Mouse (Mus musculus): ENCODE results near the gene Cinp. TPM values are rescaled to one million over a fixed set of nuclear protein-coding genes. Genes with fewer than 3 reads are reported as not detected.
"Not testable (repeated sequence)": the region's sequence is repeated elsewhere in the genome, so short reads cannot be mapped to it uniquely, and the experiment has no call there.

The Cinp gene
- total RNA-seq, 2 experiments from 2014 or later = 22.3 to 24.6 TPM

- no peak for DNase-seq
- intact Hi-C loops (cut with DNase I) = no loop called here
These were observed 24.9 kb downstream of the Cinp start for GRCm38 (mm10) chr12:110864008-110864407.

DNA sequence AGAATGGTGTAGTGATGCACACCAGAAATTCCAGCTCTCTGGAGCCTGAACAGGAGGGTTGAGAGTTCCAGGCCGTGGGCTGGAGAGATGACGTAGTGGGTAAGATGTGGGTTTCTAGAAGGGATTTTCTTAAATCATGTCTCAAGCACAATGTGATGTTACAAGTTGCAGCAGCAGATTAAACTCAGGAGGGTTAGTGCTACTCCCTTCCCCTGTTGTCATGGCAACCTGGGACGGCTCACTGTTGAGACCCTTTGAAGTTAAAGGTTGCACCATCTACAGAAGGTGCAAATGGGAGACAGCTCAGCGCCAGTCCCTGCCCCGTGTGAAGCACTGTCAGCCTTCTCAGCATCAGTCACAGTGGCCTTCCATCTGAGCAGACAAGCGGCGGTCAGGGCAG lies 27.7 kb downstream of the Cinp start:
- DNase-seq = no peak
- intact Hi-C loops (cut with DNase I) = no loop called here

DNA sequence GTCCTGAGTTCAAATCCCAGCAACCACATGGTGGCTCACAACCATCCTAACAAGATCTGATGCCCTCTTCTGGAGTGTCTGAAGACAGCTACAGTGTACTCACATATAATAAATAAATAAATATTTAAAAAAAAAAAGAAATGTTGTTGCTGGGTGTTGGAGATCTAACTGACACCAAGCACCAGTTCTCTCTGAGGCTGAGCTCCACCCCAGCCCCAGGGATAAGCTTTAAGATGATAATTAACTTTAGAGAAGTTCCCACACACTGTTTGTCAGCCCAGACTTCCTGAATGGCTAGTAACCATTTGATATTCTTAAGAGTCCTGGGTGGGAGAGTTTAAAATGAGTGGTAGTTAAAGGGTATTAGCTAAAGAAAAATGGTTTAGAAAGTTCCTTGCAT lies 28.7 kb downstream of the Cinp start:
- no peak for DNase-seq
- intact Hi-C loops (cut with DNase I) = no loop called here

GRCm38 (mm10) chr12:110858681-110859080 lies 30.3 kb downstream of the Cinp start:
- intact Hi-C loops (cut with DNase I) = not testable (repeated sequence)

DNA sequence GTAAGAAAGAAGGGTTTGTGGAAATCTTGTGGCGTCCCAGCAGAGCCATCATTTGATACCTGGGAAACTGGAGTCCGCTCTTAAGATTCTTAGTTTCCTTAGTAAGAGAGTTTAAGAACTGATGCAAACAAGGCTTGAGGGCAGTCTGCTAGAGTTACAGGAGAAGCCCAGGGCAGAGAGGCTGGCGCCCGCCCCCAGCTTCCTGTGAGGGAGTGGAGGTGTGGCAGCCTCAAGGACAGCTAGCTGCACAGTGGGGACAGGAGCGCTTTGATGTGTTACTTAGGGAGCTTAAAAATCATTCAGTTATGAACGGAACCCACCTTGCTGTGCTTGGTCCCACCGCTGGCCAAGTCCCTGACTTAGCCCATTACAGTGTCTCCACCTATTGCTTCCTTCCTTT lies 31.7 kb downstream of the Cinp start:
- intact Hi-C loops (cut with DNase I) = no loop called here
- DNase-seq = no peak

More at GRCm38 (mm10) chr12:110858681-110859080, 30.3 kb downstream of the Cinp start:
- DNase-seq = not testable (repeated sequence)

DNA sequence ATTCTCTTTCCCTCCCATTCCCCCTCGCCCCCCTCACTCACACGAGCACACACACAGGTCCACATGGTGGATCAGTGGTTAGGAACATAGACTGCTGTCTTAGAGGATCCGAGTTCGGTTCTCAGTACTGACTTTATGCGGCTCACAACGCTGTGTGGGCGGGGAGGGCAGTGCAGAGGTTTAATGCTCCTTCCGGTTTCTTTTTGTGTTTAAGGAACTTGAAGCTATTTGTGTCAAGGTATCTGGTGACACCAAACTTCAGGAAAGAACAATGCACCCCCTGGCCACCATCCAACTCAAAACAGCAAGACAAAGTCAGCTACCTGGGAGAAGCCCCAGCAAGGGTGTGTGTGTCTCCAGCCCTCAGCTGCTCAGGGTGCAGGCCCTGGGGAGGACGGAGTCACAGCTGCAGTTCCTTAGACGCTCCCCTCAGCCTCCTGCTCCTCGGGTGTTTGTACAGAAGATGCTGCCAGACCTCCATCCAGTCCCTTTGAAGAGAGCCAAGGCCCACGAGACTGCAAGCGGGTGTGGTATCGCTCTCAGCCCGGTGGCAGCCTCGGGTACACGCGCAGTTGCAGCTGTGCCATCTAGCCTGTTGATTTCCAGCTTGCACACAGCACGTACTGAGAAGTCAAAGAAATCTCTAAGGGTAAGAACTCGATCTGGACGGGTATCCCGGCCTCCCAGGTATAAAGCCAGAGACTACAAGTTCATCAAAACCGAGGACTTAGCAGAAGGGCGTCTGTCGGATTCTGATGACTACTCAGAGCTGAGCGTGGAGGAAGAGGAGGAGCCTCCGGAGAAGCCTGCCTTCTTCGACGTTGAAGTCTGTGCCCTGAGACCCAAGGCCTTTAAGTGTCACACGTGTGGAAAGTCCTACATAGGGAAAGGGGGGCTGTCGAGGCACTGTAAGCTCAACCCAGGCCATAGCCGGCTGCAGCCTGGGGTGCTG lies 33.9 kb downstream of the Cinp start:
- DNase-seq = no peak
- intact Hi-C loops (cut with DNase I) = no loop called here

DNA sequence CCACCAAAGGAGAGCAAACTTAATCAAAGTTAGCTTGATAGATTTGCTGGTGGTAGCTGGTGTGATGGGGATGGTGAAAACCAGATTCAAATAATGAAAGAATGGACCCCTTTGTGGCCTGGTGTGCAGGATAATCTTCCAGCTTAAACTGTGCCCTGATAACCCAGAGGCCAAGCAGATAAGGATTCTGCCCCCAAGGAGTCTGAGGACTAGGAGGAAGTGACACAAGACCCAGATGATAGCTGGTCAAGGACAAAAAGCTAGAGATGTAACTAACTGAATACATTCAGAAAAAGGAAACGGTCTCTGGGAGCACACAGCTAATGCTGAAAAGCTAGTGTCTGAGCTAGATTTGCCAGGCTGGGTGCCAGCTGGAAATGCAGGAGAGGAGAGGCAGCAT lies 37.0 kb downstream of the Cinp start:
- intact Hi-C loops (cut with DNase I) = no loop called here
- no peak for DNase-seq

DNA sequence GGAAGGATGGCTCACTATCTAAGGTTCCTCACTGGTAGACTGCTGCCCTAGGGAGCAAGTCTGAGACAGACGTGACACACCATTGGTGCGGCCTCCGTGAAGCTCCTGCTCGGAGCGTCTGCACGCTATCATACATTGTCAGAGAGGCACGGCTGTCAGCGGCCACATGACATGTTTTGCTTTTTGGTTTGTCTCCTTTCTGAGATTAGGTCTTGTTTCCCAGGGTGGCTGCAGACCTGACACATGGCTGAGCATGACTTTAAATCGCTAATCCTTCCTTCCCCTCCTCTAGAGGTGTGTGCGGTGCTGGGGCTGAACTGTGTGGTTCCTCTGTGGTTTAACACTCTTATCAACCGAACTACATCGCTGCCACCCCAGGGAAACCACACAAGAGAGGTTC lies 37.5 kb downstream of the Cinp start:
- intact Hi-C loops (cut with DNase I) = no loop called here
- no peak for DNase-seq

GRCm38 (mm10) chr12:110850929-110851256 lies 38.1 kb downstream of the Cinp start:
- no peak for DNase-seq
- intact Hi-C loops (cut with DNase I) = no loop called here

GRCm38 (mm10) chr12:110850010-110850928 lies 38.7 kb downstream of the Cinp start, which contains the start of gene Zfp839:
TSS of gene Zfp839 (plus strand) at chr12:110850253.
- intact Hi-C loops (cut with DNase I) = no loop called here
- peak; percentile 82 to 88 for DNase-seq

DNA sequence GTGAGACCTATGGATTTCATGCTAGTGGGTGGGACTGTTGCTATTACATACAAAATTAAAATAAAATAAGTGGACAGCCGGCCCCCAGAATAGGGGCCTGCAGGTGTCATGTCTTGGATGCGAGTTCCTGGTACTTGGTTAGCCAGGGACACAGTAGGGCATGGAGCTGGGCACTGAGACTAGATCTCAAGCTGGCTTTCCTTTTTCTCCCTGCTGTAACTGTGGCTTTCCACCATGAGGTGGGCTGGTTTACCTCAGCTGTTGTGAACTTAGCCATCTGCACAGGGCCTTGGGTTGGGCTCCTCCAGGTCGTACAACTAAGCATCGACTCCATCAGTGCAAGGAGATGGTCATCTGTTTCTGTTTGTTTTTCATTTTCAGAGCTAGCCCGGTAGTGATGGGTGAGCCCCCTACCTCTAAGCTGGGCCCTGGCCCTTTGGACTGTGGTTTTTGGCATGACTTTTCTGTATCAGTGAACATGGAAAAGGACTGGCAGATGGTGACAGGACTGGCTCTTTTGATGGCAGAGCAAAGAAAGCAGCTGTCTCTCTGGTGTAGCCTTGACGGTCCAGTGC lies 42.7 kb downstream of the Cinp start:
- intact Hi-C loops (cut with DNase I) = no loop called here
- no peak for DNase-seq

DNA sequence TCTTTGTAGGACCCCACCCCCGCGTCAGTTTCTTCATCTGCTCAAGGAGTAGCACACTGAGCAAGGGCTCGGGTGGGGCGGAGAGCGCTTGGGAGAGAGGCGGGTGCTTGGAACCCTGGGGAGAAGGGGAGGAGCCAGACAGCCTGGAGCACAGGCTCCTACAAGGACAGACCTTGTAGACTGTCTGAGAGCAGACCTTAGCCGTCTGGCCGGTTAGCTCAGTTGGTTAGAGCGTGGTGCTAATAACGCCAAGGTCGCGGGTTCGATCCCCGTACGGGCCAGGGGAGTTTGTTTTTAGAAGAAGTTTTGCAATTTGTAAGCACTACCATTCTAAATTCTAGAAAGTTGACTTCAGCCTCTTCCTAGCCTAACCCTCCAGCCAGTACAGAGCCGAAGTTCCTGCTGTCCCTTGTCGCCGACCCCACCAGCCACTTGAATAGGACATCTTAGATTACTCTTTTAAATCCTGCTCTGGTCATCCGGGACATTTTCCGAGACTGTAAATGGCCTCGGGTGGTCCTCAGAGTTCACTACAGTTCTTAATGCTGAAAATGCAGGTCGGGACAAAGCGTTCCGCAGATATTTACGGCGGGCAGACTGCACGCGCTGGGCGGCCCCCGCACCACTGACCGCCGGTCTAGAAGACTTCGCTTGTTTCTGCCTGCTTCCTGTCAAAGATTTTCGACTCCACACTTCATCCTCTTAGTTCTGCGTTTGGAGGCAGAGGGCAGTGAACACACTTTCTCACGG lies 43.6 kb downstream of the Cinp start:
- DNase-seq = peak; percentile 90 to 93
- intact Hi-C loops (cut with DNase I) = no loop called here

DNA sequence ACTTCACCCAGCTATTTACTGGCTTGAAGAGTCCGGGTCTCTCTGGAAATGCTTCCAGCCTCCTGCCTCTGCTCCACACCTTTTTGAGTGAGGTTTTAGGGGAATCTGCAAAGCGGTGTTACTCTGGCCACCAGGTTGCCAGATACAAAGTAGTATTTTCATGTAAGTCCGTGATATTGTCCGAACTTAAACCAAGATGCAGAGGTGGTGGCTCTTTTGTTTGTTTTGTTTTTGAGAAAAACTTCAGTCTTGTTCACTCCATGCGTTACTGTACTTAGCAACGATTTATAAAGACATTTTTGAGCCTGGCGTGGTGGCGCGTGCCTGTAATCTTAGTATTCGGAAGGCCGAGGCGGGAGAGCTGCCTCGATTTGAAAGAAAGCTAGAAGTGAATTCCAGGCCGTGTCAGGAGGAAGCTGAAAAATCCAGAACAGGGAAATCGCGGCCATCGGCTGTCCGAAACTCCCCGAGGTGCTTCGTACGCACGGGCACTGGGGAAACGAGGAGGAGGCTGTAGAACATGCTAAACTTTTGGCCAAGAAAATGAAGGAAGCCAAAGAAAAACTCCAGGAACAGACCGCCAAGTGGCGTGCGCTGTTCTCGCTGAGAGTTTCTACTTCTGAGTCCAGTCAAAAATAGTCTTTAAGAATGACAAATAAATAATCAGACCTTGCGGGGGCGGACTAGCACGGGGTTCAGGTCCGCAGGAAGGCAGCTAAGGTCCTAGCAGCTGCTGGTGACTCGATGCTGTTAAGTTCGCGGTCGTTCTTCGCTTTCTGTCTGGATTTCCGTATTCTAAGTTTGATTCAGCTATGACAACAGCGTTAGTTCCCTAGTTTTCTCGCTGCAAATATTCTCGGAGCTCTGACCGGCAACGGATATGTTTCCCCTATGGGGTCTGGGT lies 44.5 kb downstream of the Cinp start:
- intact Hi-C loops (cut with DNase I) = loop anchor here (5.0 kb wide), 2 partner anchors 107 to 397 kb away; partner anchors contain the start of genes Ppp2r5c and Wdr20
- peak in 1 of 2 experiments; percentile 37 for DNase-seq

- intact Hi-C loops (cut with DNase I) = loop anchor here (1.0 to 5.0 kb wide), 4 partner anchors 106 to 396 kb away; partner anchors contain the start of genes Hsp90aa1, Ppp2r5c and Wdr20
- DNase-seq = peak; percentile 76 to 82
These were observed 45.5 kb downstream of the Cinp start for GRCm38 (mm10) chr12:110843194-110844048.

DNA sequence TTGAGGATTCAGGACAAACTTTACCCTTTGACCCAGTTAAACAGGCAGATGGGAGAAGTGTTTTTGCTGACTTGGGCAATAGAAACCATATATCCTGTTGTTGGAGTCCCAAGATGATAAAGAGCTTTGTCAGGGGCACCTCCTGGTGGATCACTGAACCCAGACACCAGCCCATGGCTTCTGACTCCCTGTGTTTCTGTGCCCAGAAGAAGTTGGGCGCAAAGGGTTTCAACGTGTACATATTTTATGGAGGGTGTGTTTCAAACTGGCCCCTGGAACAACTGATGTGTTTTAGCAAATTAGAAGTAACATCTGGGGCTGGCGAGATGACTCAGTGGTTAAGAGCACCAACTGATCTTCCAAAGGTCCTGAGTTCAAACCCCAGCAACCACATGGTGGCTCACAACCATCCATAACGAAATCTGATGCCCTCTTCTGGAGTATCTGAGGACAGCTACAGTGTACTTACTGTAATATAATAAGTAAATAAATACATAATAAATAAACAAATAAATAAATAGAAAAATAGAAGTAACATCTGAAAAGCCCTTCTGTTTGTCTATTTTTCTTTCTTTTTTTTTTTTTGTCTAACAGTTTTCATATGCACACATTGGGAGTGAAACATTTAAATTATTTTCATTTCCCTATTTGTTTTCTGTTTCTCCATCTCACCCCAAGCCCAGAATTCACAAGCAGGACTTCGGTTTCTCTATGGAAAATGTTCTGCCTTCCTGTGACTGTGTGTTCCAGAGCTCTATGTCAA lies 47.0 kb downstream of the Cinp start:
- intact Hi-C loops (cut with DNase I) = loop anchor here (2.0 to 5.0 kb wide), 3 partner anchors 105 to 395 kb away; partner anchors contain the start of genes Hsp90aa1, Ppp2r5c and Wdr20
- no peak for DNase-seq

- intact Hi-C loops (cut with DNase I) = loop anchor here (5.0 kb wide), 2 partner anchors 103 to 393 kb away; partner anchors contain the start of genes Ppp2r5c and Wdr20
- peak; percentile 91 to 96 for DNase-seq
These were observed 48.4 kb downstream of the Cinp start, which contains the start of gene Mok for GRCm38 (mm10) chr12:110840348-110841198. TSS of gene Mok (minus strand) at chr12:110840939.

Measured in gastrocnemius, postnatal 36 days (tissue).